Mouse (Mus musculus) stomach, postnatal 0 days (tissue): Measurements from ENCODE around the gene Idua. TPM values are rescaled to one million over a fixed set of nuclear protein-coding genes. Genes with fewer than 3 reads are reported as not detected.

ENCODE experiments used
- ATAC-seq: fragments of 200-750 bp; cut with Nextera tagmentation; 2 replicates; pipeline ENCODE4 v1.8.0; 2017; ENCODE audit not compliant: low FRiP score, low TSS enrichment
- DNase-seq: peaks from one replicate; pipeline ENCODE4 v3.0.0-alpha.2; 2016; ENCODE audit warnings: low spot score
- H3K27ac ChIP-seq: fragments of 300-500 bp; sonication (generic); replicated peaks from 2 replicates; pipeline ENCODE4 v1.5.1; 2014; ENCODE audit warnings: mild to moderate bottlenecking, control low read depth
- H3K27me3 ChIP-seq: fragments of 300-500 bp; sonication (generic); 2 replicates; pipeline ENCODE4 v1.6.1; 2014; ENCODE audit warnings: low read length; ENCODE audit not compliant: control insufficient read depth, insufficient read depth
- H3K36me3 ChIP-seq: fragments of 300-500 bp; sonication (generic); 2 replicates; pipeline ENCODE4 v1.6.1; 2014; ENCODE audit warnings: low read length, mixed read lengths; ENCODE audit not compliant: control insufficient read depth, insufficient read depth
- H3K4me1 ChIP-seq: fragments of 300-500 bp; sonication (generic); replicated peaks from 2 replicates; pipeline ENCODE4 v1.6.1; 2014; ENCODE audit warnings: antibody characterized with exemption; ENCODE audit not compliant: control insufficient read depth, insufficient read depth
- H3K4me2 ChIP-seq: fragments of 300-500 bp; sonication (generic); replicated peaks from 2 replicates; pipeline ENCODE4 v1.6.1; 2014; ENCODE audit warnings: low read depth, mild to moderate bottlenecking, control low read depth, moderate library complexity
- H3K4me3 ChIP-seq: fragments of 300-500 bp; sonication (generic); 2 replicates; pipeline ENCODE4 v1.5.1; 2014; ENCODE audit warnings: low read depth, low read length, control low read depth
- H3K9ac ChIP-seq: fragments of 300-500 bp; sonication (generic); 2 replicates; pipeline ENCODE4 v1.6.1; 2014; ENCODE audit warnings: mild to moderate bottlenecking, low read length, control low read depth, mixed read lengths
- H3K9me3 ChIP-seq: fragments of 300-500 bp; sonication (generic); 2 replicates; pipeline ENCODE4 v1.6.1; 2016; ENCODE audit warnings: low read length; ENCODE audit not compliant: control insufficient read depth
- CTCF ChIP-seq: IDR thresholded peaks from 2 replicates; pipeline ENCODE4 v1.5.1; 2016; ENCODE audit warnings: antibody characterized with exemption, low read depth, mild to moderate bottlenecking, moderate library complexity
- EP300 ChIP-seq: optimal IDR thresholded peaks from 2 replicates; pipeline ENCODE3; 2016; ENCODE audit warnings: antibody characterized with exemption
- whole genome bisulfite sequencing: fragments of 180-500 bp; shearing (Covaris S2); extraction: QIAGEN DNeasy Blood & Tissue Kit; methylation state at CpG from one replicate; pipeline ENCODE4 v1.1.7; 2014; 5-methylcytosine and 5-hydroxymethylcytosine counted together
- polyA plus RNA-seq: library from polyadenylated mRNA; unstranded; fragments of >200 nt; fragmentation: Nextera tagmentation; extraction: Ambion mirVana; gene quantifications from 2 replicates; pipeline ENCODE4 v1.2.1, GENCODE M21; 2015

Idua gene
- polyA plus RNA-seq, 1 experiment from 2014 or later = 5.3 TPM

GRCm38 (mm10) chr5:108668387-108668932 is 8.3 kb downstream of the Idua start:
- Histone ChIP-seq H3K9ac (peak overlapping the region; percentile 84; the same call in 1 of the 2 replicates), H3K4me1 (peaks cover 7% of the 10 kb centered on the region; the same call in 1 of the 2 replicates), H3K27ac (peak overlapping the region; percentile 90), H3K27me3 (no peaks in the 10 kb centered on the region), H3K4me2 (peak overlapping the region; percentile 82), H3K9me3 (no peaks in the 10 kb centered on the region), H3K36me3 (peaks cover 7% of the 10 kb centered on the region; the same call in 1 of the 2 replicates), H3K4me3 (peak overlapping the region; percentile 58)
- TF ChIP-seq EP300 = no peak
- TF ChIP-seq CTCF = no peak
- DNase-seq (no peak), ATAC-seq (no peak)
- 12% methylated on average over 3 of the region's 3 CpGs for WGBS

- DNase-seq (peak; percentile 85), ATAC-seq (peak; percentile 90)
- WGBS = 4% methylated on average over 43 of the region's 43 CpGs
- Histone ChIP-seq H3K4me1 (peaks cover 7% of the 10 kb centered on the region; the same call in 1 of the 2 replicates), H3K27ac (peak within 1 kb of the TSS; percentile 90), H3K27me3 (no peaks in the 10 kb centered on the region), H3K36me3 (peaks cover 7% of the 10 kb centered on the region; the same call in 1 of the 2 replicates), H3K9ac (peak within 1 kb of the TSS; percentile 84), H3K9me3 (no peaks in the 10 kb centered on the region), H3K4me3 (peak within 1 kb of the TSS; percentile 58), H3K4me2 (peak within 1 kb of the TSS; percentile 82)
- no peak for TF ChIP-seq EP300
- peak; percentile 89 for TF ChIP-seq CTCF
Measured at GRCm38 (mm10) chr5:108668977-108669936, 9.1 kb downstream of the Idua start, which contains the start of gene Dgkq. Dgkq (minus strand) TSS chr5:108669672.

GRCm38 (mm10) chr5:108669986-108670385 is 9.9 kb downstream of the Idua start:
- ATAC-seq = no peak
- H3K36me3 ChIP-seq = peaks cover 7% of the 10 kb centered on the region; the same call in 1 of the 2 replicates
- 75% methylated on average over 9 of the region's 9 CpGs for WGBS
- no peaks in the 10 kb centered on the region for H3K9me3 ChIP-seq
- DNase-seq = no peak
- TF ChIP-seq EP300 (no peak), CTCF (no peak)
- H3K4me2 ChIP-seq = peak overlapping the region; percentile 82
- peak overlapping the region; percentile 58; the same call in 1 of the 2 replicates for H3K4me3 ChIP-seq
- H3K27ac ChIP-seq = peak overlapping the region; percentile 90
- peak overlapping the region; percentile 84 for H3K9ac ChIP-seq
- no peaks in the 10 kb centered on the region for H3K27me3 ChIP-seq
- H3K4me1 ChIP-seq = peaks cover 7% of the 10 kb centered on the region; the same call in 1 of the 2 replicates

GRCm38 (mm10) chr5:108670785-108671184 is 10.7 kb downstream of the Idua start:
- DNase-seq (peak; percentile 81), ATAC-seq (peak; percentile 58; the same call in 1 of the 2 replicates)
- H3K27me3 ChIP-seq = no peaks in the 10 kb centered on the region
- H3K36me3 ChIP-seq = peaks cover 7% of the 10 kb centered on the region; the same call in 1 of the 2 replicates
- no peaks in the 10 kb centered on the region for H3K9me3 ChIP-seq
- TF ChIP-seq EP300 (no peak), CTCF (peak; percentile 75)
- H3K9ac ChIP-seq = no peak overlapping the region
- no peak overlapping the region for H3K4me3 ChIP-seq
- peaks cover 7% of the 10 kb centered on the region; the same call in 1 of the 2 replicates for H3K4me1 ChIP-seq
- no peak overlapping the region for H3K4me2 ChIP-seq
- no peak overlapping the region for H3K27ac ChIP-seq

- H3K36me3 ChIP-seq = peaks cover 7% of the 10 kb centered on the region; the same call in 1 of the 2 replicates
- DNase-seq = no peak
- WGBS = 95% methylated on average over 12 of the region's 12 CpGs
- no peak overlapping the region for H3K4me2 ChIP-seq
- no peaks in the 10 kb centered on the region for H3K9me3 ChIP-seq
- H3K9ac ChIP-seq = no peak overlapping the region
- no peak overlapping the region for H3K4me3 ChIP-seq
- H3K4me1 ChIP-seq = peaks cover 7% of the 10 kb centered on the region; the same call in 1 of the 2 replicates
- ATAC-seq = no peak
- TF ChIP-seq EP300 (no peak), CTCF (peak; percentile 8; the same call in 1 of the 2 replicates)
- H3K27ac ChIP-seq = no peak overlapping the region
- no peaks in the 10 kb centered on the region for H3K27me3 ChIP-seq
Measured at GRCm38 (mm10) chr5:108671757-108672156, 11.6 kb downstream of the Idua start.
